Mouse (Mus musculus): ENCODE data around the gene Podxl. TPM values are rescaled to one million over a fixed set of nuclear protein-coding genes. Genes with fewer than 3 reads are reported as not detected.
A peak's percentile ranks its signal among the peaks of the same experiment; 100 is the strongest.

Gene Podxl
- polyA plus RNA-seq, 1 experiment = 4.8 TPM

- Histone ChIP-seq H3K79me2 (ENCODE audit: control insufficient read depth, insufficient read depth) (no peaks in the 10 kb centered on the region), H3K79me3 (ENCODE audit: low read depth) (no peaks in the 10 kb centered on the region), H3K27me3 (ENCODE audit: control insufficient read depth, insufficient read depth, insufficient read length) (no peaks in the 10 kb centered on the region), H3ac (ENCODE audit: control insufficient read depth, insufficient read length, low read depth) (no peak overlapping the region), H3K36me3 (ENCODE audit: control insufficient read depth, insufficient read depth) (no peaks in the 10 kb centered on the region), H3K4me3 (ENCODE audit: insufficient read depth, poor library complexity, severe bottlenecking) (no peak overlapping the region)
- no peak for TF ChIP-seq MYOG (IDR thresholded peaks at IDR 0.05; ENCODE audit: control insufficient read depth, extremely low read depth, insufficient read length)
- TF ChIP-seq MYOD1 (IDR thresholded peaks at IDR 0.05; ENCODE audit: control insufficient read depth, insufficient read length, low read depth) = no peak
- no peak for TF ChIP-seq USF1 (IDR thresholded peaks at IDR 0.05; ENCODE audit: low read depth)
- no peak for TF ChIP-seq MAX (IDR thresholded peaks at IDR 0.05)
- TF ChIP-seq CEBPB (IDR thresholded peaks at IDR 0.05; ENCODE audit: low read depth) = no peak
- no peak for TF ChIP-seq CTCF (IDR thresholded peaks at IDR 0.05; ENCODE audit: control insufficient read depth, insufficient read depth, insufficient read length)
- TF ChIP-seq FOSL1 (IDR thresholded peaks at IDR 0.05; ENCODE audit: insufficient read depth, low read length, poor library complexity, severe bottlenecking) = no peak
Observed at GRCm38 (mm10) chr6:31526929-31527328, 36.9 kb downstream of the Podxl start.

- Histone ChIP-seq H3K79me3 (ENCODE audit: low read depth) (no peaks in the 10 kb centered on the region), H3K27me3 (ENCODE audit: control insufficient read depth, insufficient read depth, insufficient read length) (no peaks in the 10 kb centered on the region), H3K36me3 (ENCODE audit: control insufficient read depth, insufficient read depth) (no peaks in the 10 kb centered on the region), H3K4me3 (ENCODE audit: insufficient read depth, poor library complexity, severe bottlenecking) (no peak overlapping the region), H3ac (ENCODE audit: control insufficient read depth, insufficient read length, low read depth) (no peak overlapping the region), H3K79me2 (ENCODE audit: control insufficient read depth, insufficient read depth) (no peaks in the 10 kb centered on the region)
- no peak for TF ChIP-seq MYOG (IDR thresholded peaks at IDR 0.05; ENCODE audit: control insufficient read depth, extremely low read depth, insufficient read length)
- TF ChIP-seq MAX (IDR thresholded peaks at IDR 0.05) = no peak
- TF ChIP-seq USF1 (IDR thresholded peaks at IDR 0.05; ENCODE audit: low read depth) = no peak
- no peak for TF ChIP-seq FOSL1 (IDR thresholded peaks at IDR 0.05; ENCODE audit: insufficient read depth, low read length, poor library complexity, severe bottlenecking)
- TF ChIP-seq CTCF (IDR thresholded peaks at IDR 0.05; ENCODE audit: control insufficient read depth, insufficient read depth, insufficient read length) = peak; percentile 86
- TF ChIP-seq MYOD1 (IDR thresholded peaks at IDR 0.05; ENCODE audit: control insufficient read depth, insufficient read length, low read depth) = no peak
- TF ChIP-seq CEBPB (IDR thresholded peaks at IDR 0.05; ENCODE audit: low read depth) = no peak
Observed at GRCm38 (mm10) chr6:31525231-31525900, 38.4 kb downstream of the Podxl start.

- Histone ChIP-seq H3K79me3 (ENCODE audit: low read depth) (no peaks in the 10 kb centered on the region), H3K4me3 (ENCODE audit: insufficient read depth, poor library complexity, severe bottlenecking) (no peak overlapping the region), H3K27me3 (ENCODE audit: control insufficient read depth, insufficient read depth, insufficient read length) (no peaks in the 10 kb centered on the region), H3K36me3 (ENCODE audit: control insufficient read depth, insufficient read depth) (no peaks in the 10 kb centered on the region), H3K79me2 (ENCODE audit: control insufficient read depth, insufficient read depth) (no peaks in the 10 kb centered on the region), H3ac (ENCODE audit: control insufficient read depth, insufficient read length, low read depth) (no peak overlapping the region)
- TF ChIP-seq CEBPB (IDR thresholded peaks at IDR 0.05; ENCODE audit: low read depth) = no peak
Observed at GRCm38 (mm10) chr6:31524647-31525046, 39.1 kb downstream of the Podxl start.

- no peak overlapping the region for H3K4me3 ChIP-seq (ENCODE audit: insufficient read depth, poor library complexity, severe bottlenecking)
- no peaks in the 10 kb centered on the region for H3K27me3 ChIP-seq (ENCODE audit: control insufficient read depth, insufficient read depth, insufficient read length)
- H3K79me2 ChIP-seq (ENCODE audit: control insufficient read depth, insufficient read depth) = no peaks in the 10 kb centered on the region
- no peaks in the 10 kb centered on the region for H3K79me3 ChIP-seq (ENCODE audit: low read depth)
- H3ac ChIP-seq (ENCODE audit: control insufficient read depth, insufficient read length, low read depth) = no peak overlapping the region
- H3K36me3 ChIP-seq (ENCODE audit: control insufficient read depth, insufficient read depth) = no peaks in the 10 kb centered on the region
- TF ChIP-seq MYOG (IDR thresholded peaks at IDR 0.05; ENCODE audit: control insufficient read depth, extremely low read depth, insufficient read length) (no peak), CEBPB (IDR thresholded peaks at IDR 0.05; ENCODE audit: low read depth) (no peak), MAX (IDR thresholded peaks at IDR 0.05) (no peak), MYOD1 (IDR thresholded peaks at IDR 0.05; ENCODE audit: control insufficient read depth, insufficient read length, low read depth) (no peak), FOSL1 (IDR thresholded peaks at IDR 0.05; ENCODE audit: insufficient read depth, low read length, poor library complexity, severe bottlenecking) (no peak), USF1 (IDR thresholded peaks at IDR 0.05; ENCODE audit: low read depth) (no peak), CTCF (IDR thresholded peaks at IDR 0.05; ENCODE audit: control insufficient read depth, insufficient read depth, insufficient read length) (no peak)
Observed at GRCm38 (mm10) chr6:31524121-31524520, 39.7 kb downstream of the Podxl start.

GRCm38 (mm10) chr6:31523657-31524056 is 40.1 kb downstream of the Podxl start:
- H3K79me2 ChIP-seq (ENCODE audit: control insufficient read depth, insufficient read depth) = no peaks in the 10 kb centered on the region
- H3ac ChIP-seq (ENCODE audit: control insufficient read depth, insufficient read length, low read depth) = no peak overlapping the region
- no peak overlapping the region for H3K4me3 ChIP-seq (ENCODE audit: insufficient read depth, poor library complexity, severe bottlenecking)
- H3K27me3 ChIP-seq (ENCODE audit: control insufficient read depth, insufficient read depth, insufficient read length) = no peaks in the 10 kb centered on the region
- TF ChIP-seq FOSL1 (IDR thresholded peaks at IDR 0.05; ENCODE audit: insufficient read depth, low read length, poor library complexity, severe bottlenecking) (no peak), MYOD1 (IDR thresholded peaks at IDR 0.05; ENCODE audit: control insufficient read depth, insufficient read length, low read depth) (no peak)
- no peaks in the 10 kb centered on the region for H3K36me3 ChIP-seq (ENCODE audit: control insufficient read depth, insufficient read depth)
- H3K79me3 ChIP-seq (ENCODE audit: low read depth) = no peaks in the 10 kb centered on the region

GRCm38 (mm10) chr6:31523039-31523438 is 40.7 kb downstream of the Podxl start:
- no peaks in the 10 kb centered on the region for H3K79me3 ChIP-seq (ENCODE audit: low read depth)
- H3K4me3 ChIP-seq (ENCODE audit: insufficient read depth, poor library complexity, severe bottlenecking) = no peak overlapping the region
- no peaks in the 10 kb centered on the region for H3K36me3 ChIP-seq (ENCODE audit: control insufficient read depth, insufficient read depth)
- no peaks in the 10 kb centered on the region for H3K27me3 ChIP-seq (ENCODE audit: control insufficient read depth, insufficient read depth, insufficient read length)
- TF ChIP-seq CEBPB (IDR thresholded peaks at IDR 0.05; ENCODE audit: low read depth) (no peak), FOSL1 (IDR thresholded peaks at IDR 0.05; ENCODE audit: insufficient read depth, low read length, poor library complexity, severe bottlenecking) (no peak), MYOG (IDR thresholded peaks at IDR 0.05; ENCODE audit: control insufficient read depth, extremely low read depth, insufficient read length) (no peak), MAX (IDR thresholded peaks at IDR 0.05) (no peak), MYOD1 (IDR thresholded peaks at IDR 0.05; ENCODE audit: control insufficient read depth, insufficient read length, low read depth) (no peak), USF1 (IDR thresholded peaks at IDR 0.05; ENCODE audit: low read depth) (no peak), CTCF (IDR thresholded peaks at IDR 0.05; ENCODE audit: control insufficient read depth, insufficient read depth, insufficient read length) (no peak)
- H3K79me2 ChIP-seq (ENCODE audit: control insufficient read depth, insufficient read depth) = no peaks in the 10 kb centered on the region
- H3ac ChIP-seq (ENCODE audit: control insufficient read depth, insufficient read length, low read depth) = no peak overlapping the region
